Mouse (Mus musculus) lung, embryonic 15.5 days (tissue): ENCODE measurements around the gene Lysmd1. TPM values are rescaled to one million over a fixed set of nuclear protein-coding genes. Genes with fewer than 3 reads are reported as not detected.
A peak's percentile ranks its signal among the peaks of the same experiment; 100 is the strongest.

Source experiments
- ATAC-seq: fragments of 200-750 bp; cut with Nextera tagmentation; 2 replicates; pipeline ENCODE4 v1.8.0; 2017; ENCODE audit warnings: moderate number of reproducible peaks, borderline replicate concordance; ENCODE audit not compliant: low FRiP score, low TSS enrichment; ENCODE audit errors: extremely low read depth
- H3K27ac ChIP-seq: fragments of 300-500 bp; sonication (generic); 2 replicates; pipeline ENCODE4 v1.5.1; 2015; ENCODE audit warnings: moderate library complexity, mild to moderate bottlenecking, inconsistent platforms
- H3K27me3 ChIP-seq: fragments of 300-500 bp; sonication (generic); 2 replicates; pipeline ENCODE4 v1.6.1; 2015; ENCODE audit warnings: inconsistent platforms
- H3K36me3 ChIP-seq: fragments of 300-500 bp; sonication (generic); 2 replicates; pipeline ENCODE4 v1.6.1; 2015; ENCODE audit warnings: inconsistent platforms
- H3K4me1 ChIP-seq: fragments of 300-500 bp; sonication (generic); 2 replicates; pipeline ENCODE4 v1.6.1; 2015; ENCODE audit warnings: inconsistent platforms
- H3K4me2 ChIP-seq: fragments of 300-500 bp; sonication (generic); 2 replicates; pipeline ENCODE4 v1.6.1; 2015; ENCODE audit warnings: inconsistent platforms, mild to moderate bottlenecking, moderate library complexity
- H3K4me3 ChIP-seq: fragments of 300-500 bp; sonication (generic); 2 replicates; pipeline ENCODE4 v1.5.1; 2015; ENCODE audit warnings: mild to moderate bottlenecking, inconsistent platforms
- H3K9ac ChIP-seq: fragments of 300-500 bp; sonication (generic); 2 replicates; pipeline ENCODE4 v1.6.1; 2015; ENCODE audit warnings: inconsistent platforms
- H3K9me3 ChIP-seq: fragments of 300-500 bp; sonication (generic); 2 replicates; pipeline ENCODE4 v1.6.1; 2016; ENCODE audit warnings: inconsistent platforms
- WGBS: fragments of 180-500 bp; shearing (Covaris S2); methylation state at CpG from one replicate; pipeline ENCODE4 v1.1.7; 2015; 5-methylcytosine and 5-hydroxymethylcytosine counted together
- polyA plus RNA-seq: library from polyadenylated mRNA; unstranded; fragments of >200 nt; fragmentation: Nextera tagmentation; extraction: Ambion mirVana; gene quantifications from 2 replicates; pipeline ENCODE4 v1.2.1, GENCODE M21; 2015

Lysmd1 gene
- polyA plus RNA-seq, 1 experiment from 2014 or later: 14.9 TPM

DNA sequence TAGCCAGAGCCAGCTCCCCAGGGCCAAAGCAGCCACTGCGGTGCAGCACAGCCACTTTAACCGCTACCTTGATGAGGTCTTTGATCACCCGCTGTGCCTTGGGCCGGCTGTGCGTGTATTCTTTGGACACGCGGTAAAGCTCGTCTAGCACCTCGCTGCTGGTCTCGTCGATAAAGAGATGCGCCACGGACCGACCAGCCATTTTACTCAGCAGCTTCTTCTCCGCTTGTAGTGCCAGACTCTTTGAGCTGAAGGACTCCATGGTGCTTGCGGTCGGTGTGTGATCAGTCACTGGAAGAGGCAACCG, 6.4 kb downstream of the Lysmd1 start:
- Histone ChIP-seq H3K27me3 (no peaks in the 10 kb centered on the region), H3K9me3 (no peaks in the 10 kb centered on the region), H3K4me3 (no peak overlapping the region), H3K36me3 (peaks cover 14% of the 10 kb centered on the region), H3K9ac (no peak overlapping the region), H3K4me2 (no peak overlapping the region), H3K27ac (peak overlapping the region; percentile 50; the same call in 1 of the 2 replicates), H3K4me1 (peaks cover 11% of the 10 kb centered on the region)
- ATAC-seq: no peak
- WGBS: 53% methylated on average over 18 of the region's 18 CpGs

DNA sequence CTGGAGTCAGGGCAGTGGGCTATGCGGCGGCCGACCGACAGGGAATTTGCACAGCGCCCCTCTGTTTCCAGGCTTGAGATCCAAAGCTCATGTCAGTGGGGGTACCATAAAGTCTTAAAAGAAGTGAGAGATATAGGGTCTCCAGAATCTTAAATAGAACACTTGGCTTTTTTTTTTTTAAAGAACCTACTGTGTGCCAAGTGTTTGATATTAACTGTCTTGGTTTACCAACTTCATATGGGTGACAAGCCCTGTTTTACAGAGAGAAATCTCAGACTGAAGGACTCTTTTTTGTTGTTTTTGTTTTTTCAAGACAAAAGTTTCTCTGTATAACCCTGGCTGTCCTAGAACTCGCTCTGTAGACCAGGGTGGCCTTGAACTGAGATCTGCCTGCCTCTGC, 6.9 kb downstream of the Lysmd1 start:
- no peak overlapping the region for H3K27ac ChIP-seq
- no peak overlapping the region for H3K4me3 ChIP-seq
- H3K36me3 ChIP-seq: peaks cover 14% of the 10 kb centered on the region
- peaks cover 6% of the 10 kb centered on the region for H3K4me1 ChIP-seq
- H3K9ac ChIP-seq: no peak overlapping the region
- H3K27me3 ChIP-seq: no peaks in the 10 kb centered on the region
- WGBS: 92% methylated on average over 6 of the region's 6 CpGs
- no peaks in the 10 kb centered on the region for H3K9me3 ChIP-seq
- ATAC-seq: no peak
- H3K4me2 ChIP-seq: no peak overlapping the region

DNA sequence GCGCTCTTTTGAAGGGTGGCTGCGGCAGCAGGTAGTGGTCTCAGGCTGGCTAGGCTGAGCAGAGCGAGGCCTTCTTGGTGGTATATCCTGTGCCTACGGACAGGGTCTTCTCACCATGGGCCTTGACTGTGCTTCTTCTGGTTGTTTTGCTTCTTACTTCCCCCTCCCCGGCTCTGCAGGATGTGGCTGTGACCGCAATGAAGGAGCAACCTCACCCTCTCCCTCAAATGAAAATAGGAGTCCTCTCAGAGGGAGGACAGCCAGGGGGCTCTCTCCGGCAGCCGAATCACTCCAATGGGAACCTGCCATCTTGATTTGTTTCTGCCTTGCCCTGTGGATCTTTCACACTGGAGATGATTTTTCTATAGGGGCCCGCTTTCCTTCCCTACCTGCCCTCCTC, 7.6 kb downstream of the Lysmd1 start:
- H3K9me3 ChIP-seq: no peaks in the 10 kb centered on the region
- WGBS: 94% methylated on average over 9 of the region's 9 CpGs
- no peak overlapping the region for H3K4me3 ChIP-seq
- H3K4me1 ChIP-seq: 0 out of 2 replicates have a peak, but pooled peaks cover 3% of the 10 kb centered on the region
- no peak overlapping the region for H3K9ac ChIP-seq
- no peak for ATAC-seq
- H3K27me3 ChIP-seq: no peaks in the 10 kb centered on the region
- H3K36me3 ChIP-seq: peaks cover 14% of the 10 kb centered on the region
- H3K4me2 ChIP-seq: no peak overlapping the region
- H3K27ac ChIP-seq: no peak overlapping the region

GRCm38 (mm10) chr3:95141952-95142616, 8.2 kb downstream of the Lysmd1 start, which contains the start of gene Tnfaip8l2:
TSS of gene Tnfaip8l2 (minus strand) at chr3:95142360.
- Histone ChIP-seq H3K4me1 (0 out of 2 replicates have a peak, but pooled peaks cover 3% of the 10 kb centered on the region), H3K4me2 (no peak within 1 kb of the TSS), H3K27ac (no peak within 1 kb of the TSS), H3K27me3 (no peaks in the 10 kb centered on the region), H3K4me3 (no peak within 1 kb of the TSS), H3K36me3 (peaks cover 14% of the 10 kb centered on the region), H3K9me3 (no peaks in the 10 kb centered on the region), H3K9ac (no peak within 1 kb of the TSS)
- 76% methylated on average over 10 of the region's 10 CpGs for WGBS
- ATAC-seq: no peak

DNA sequence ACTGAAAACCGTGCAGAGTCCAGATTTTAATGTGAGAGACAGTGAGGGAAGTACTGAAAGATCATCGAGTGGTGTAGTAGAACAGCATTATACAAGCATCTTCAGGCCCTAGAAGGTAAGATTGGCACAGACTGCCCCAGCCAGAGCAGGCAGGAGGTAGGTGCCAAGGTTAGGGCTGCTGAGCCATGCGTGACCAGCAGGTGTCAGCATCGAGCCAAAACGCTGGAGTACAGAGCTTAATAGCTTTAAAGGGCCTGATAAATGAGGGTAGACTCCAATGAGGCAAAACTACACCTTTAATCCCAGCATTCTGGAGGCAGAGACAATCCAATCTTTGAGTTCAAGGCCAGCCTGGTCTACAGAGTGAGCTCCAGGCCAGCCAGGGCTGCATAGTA, 8.7 kb downstream of the Lysmd1 start:
- H3K9ac ChIP-seq: no peak overlapping the region
- 10% methylated on average over 5 of the region's 5 CpGs for WGBS
- H3K27me3 ChIP-seq: no peaks in the 10 kb centered on the region
- no peak overlapping the region for H3K4me3 ChIP-seq
- ATAC-seq: peak; percentile 56; the same call in 1 of the 2 replicates
- no peak overlapping the region for H3K27ac ChIP-seq
- H3K4me1 ChIP-seq: 0 out of 2 replicates have a peak, but pooled peaks cover 3% of the 10 kb centered on the region
- no peaks in the 10 kb centered on the region for H3K9me3 ChIP-seq
- H3K36me3 ChIP-seq: peaks cover 14% of the 10 kb centered on the region
- no peak overlapping the region for H3K4me2 ChIP-seq

DNA sequence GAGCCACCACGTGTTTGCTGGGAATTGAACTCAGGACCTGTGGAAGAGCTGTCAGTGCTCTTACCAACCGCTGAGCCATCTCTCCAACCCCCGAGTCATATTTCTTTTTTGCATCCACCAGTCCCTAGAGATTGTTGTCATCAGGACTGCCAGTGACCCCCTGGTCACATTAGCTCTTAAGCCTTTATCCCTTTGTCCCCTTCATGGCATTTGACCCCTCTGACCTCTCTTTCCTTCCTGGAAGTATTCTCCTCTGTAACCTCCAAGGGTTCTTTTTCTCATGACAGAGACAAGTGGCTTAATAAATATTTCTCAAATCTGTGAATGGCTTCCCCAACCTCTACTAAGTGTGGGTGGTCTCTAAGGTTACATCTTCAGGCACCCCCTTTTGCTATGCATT, 14.0 kb downstream of the Lysmd1 start:
- Histone ChIP-seq H3K4me3 (no peak overlapping the region), H3K4me1 (no peaks in the 10 kb centered on the region), H3K36me3 (no peaks in the 10 kb centered on the region), H3K4me2 (no peak overlapping the region), H3K27me3 (no peaks in the 10 kb centered on the region), H3K9ac (no peak overlapping the region), H3K27ac (no peak overlapping the region), H3K9me3 (no peaks in the 10 kb centered on the region)
- WGBS: 60% methylated on average over 3 of the region's 3 CpGs
- no peak for ATAC-seq

DNA sequence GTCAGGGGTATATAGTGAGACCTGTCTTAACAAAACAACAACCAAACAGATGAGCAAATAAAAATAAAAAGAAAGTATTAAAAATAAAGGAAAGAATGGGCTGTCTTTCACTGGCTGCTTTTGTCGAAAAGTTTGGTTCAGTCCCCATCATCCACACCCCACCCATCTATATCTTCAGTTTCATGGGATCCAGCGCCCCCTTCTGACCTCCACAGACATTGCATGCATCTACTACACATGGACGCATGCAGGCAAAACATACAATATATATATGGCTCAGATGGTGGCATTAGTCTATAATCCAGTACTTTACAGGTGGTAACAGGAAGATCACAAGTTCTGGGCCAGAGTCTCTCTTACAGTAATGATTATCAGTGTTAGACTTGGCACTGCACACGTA, 20.0 kb downstream of the Lysmd1 start:
- no peak for ATAC-seq
- 46% methylated on average over 4 of the region's 4 CpGs for WGBS
- Histone ChIP-seq H3K36me3 (no peaks in the 10 kb centered on the region), H3K4me3 (no peak overlapping the region), H3K27me3 (no peaks in the 10 kb centered on the region), H3K4me2 (no peak overlapping the region), H3K4me1 (no peaks in the 10 kb centered on the region), H3K9me3 (no peaks in the 10 kb centered on the region), H3K27ac (no peak overlapping the region), H3K9ac (no peak overlapping the region)

DNA sequence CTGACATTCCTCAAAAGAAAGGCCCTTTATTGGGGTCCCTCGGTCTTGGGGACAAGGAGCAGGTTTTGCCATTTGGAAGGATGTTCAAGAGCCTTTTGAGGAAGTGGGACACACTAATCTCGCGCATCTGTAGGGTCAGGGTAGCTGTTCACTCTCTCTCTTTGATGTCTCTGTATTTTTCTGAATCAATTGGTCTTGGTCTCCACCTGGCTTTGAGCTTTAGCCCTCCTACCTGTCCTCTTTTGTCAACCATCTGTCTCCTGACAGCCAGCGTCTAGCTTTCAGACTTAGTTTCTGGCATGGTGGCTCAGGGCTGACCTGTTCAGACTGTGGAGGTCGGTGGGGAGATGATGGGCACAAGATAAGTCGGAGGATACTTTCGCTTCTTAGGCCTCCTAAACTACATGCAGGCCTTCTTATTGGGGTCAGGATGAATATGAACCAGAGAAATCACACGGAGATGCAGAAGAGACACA, 25.7 kb downstream of the Lysmd1 start:
- Histone ChIP-seq H3K4me3 (peak overlapping the region; percentile 84), H3K27me3 (no peaks in the 10 kb centered on the region), H3K36me3 (no peaks in the 10 kb centered on the region), H3K4me1 (peaks cover 41% of the 10 kb centered on the region), H3K9ac (peak overlapping the region; percentile 68), H3K4me2 (peak overlapping the region; percentile 97), H3K9me3 (no peaks in the 10 kb centered on the region), H3K27ac (no peak overlapping the region)
- no peak for ATAC-seq
- 14% methylated on average over 8 of the region's 8 CpGs for WGBS

- H3K36me3 ChIP-seq: no peaks in the 10 kb centered on the region
- H3K27ac ChIP-seq: peak within 1 kb of the TSS; percentile 24; the same call in 1 of the 2 replicates
- peaks cover 41% of the 10 kb centered on the region for H3K4me1 ChIP-seq
- no peaks in the 10 kb centered on the region for H3K9me3 ChIP-seq
- H3K9ac ChIP-seq: peak within 1 kb of the TSS; percentile 68
- WGBS: under 1% methylated on average over 65 of the region's 66 CpGs
- H3K4me3 ChIP-seq: peak within 1 kb of the TSS; percentile 84
- H3K27me3 ChIP-seq: no peaks in the 10 kb centered on the region
- ATAC-seq: peak; percentile 98
- peak within 1 kb of the TSS; percentile 97 for H3K4me2 ChIP-seq
These were observed 26.4 kb downstream of the Lysmd1 start, which contains the start of gene Sema6c for GRCm38 (mm10) chr3:95159987-95160963. TSS of gene Sema6c (plus strand) at chr3:95160457.

DNA sequence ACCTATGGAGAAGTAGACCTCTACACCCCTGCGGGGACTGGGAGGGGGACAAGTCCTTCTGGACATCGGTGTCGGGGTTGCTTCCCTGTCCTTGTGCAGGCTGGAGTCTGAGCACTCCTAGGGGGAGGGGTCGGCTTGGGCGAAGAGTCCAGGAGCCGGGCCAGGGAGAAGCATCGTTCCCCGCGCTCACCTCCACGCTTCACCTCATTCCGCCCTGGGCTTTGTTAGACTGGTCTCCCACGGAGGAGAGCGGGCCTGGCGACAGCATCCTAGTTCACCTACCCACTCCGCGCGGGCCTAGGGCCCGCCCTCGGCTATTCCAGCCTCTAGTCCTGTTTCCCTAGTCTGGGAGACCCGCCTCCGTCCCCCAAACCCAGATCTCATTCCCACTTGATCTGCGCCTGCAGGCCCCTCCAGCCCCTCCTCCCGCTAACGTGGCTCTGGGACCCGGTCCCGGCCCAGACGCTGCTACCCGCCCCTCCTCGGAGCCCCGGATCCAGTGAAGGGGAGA, 27.2 kb downstream of the Lysmd1 start:
- 1% methylated on average over 30 of the region's 30 CpGs for WGBS
- Histone ChIP-seq H3K27ac (no peak overlapping the region), H3K4me1 (peaks cover 41% of the 10 kb centered on the region), H3K36me3 (peaks cover 3% of the 10 kb centered on the region; the same call in 1 of the 2 replicates), H3K27me3 (no peaks in the 10 kb centered on the region), H3K4me2 (peak overlapping the region; percentile 97), H3K9me3 (no peaks in the 10 kb centered on the region), H3K9ac (peak overlapping the region; percentile 68), H3K4me3 (peak overlapping the region; percentile 84)
- 0 out of 2 replicates have a peak, but pooled peaks have one; percentile 7 for ATAC-seq

DNA sequence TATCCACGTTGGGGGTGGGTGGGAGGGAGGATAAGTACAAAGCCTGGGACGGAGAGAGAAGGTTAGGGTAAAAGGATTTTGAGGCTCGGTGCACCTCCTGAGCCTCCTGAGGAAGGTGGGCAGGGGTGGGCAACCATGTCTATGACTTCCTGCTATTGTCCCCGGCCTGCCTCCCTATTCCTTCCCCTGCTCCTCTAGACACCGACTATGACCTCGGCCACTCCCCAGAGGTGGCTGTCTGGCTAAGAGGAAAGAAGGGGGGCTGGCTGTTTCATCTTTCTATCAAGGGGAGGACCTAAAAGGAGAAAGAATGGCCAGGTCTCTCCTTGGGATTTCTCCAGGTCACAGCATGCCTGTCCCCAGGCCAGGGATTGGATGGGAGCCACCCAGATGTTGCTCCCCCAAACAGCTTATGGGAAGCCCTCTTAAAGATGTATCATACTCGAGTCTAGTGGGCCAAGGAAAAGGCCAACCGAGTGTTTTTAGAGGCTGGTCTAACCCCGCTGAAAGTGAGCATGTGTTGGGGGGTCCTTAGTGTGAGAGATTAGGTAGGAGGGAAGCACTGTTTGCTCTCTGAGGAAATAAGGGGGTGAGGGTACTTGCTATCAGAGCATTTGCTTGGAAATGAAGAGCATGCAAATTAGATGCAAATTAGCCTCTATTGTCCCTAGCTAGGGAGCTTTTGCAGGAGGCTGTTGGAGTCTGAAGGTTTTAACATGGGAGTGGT, 27.9 kb downstream of the Lysmd1 start:
- Histone ChIP-seq H3K9ac (peak overlapping the region; percentile 68; the same call in 1 of the 2 replicates), H3K4me1 (peaks cover 41% of the 10 kb centered on the region), H3K9me3 (no peaks in the 10 kb centered on the region), H3K27me3 (no peaks in the 10 kb centered on the region), H3K27ac (no peak overlapping the region), H3K36me3 (peaks cover 4% of the 10 kb centered on the region; the same call in 1 of the 2 replicates), H3K4me2 (peak overlapping the region; percentile 97), H3K4me3 (peak overlapping the region; percentile 84)
- ATAC-seq: no peak
- 9% methylated on average over 9 of the region's 9 CpGs for WGBS
